Mouse (Mus musculus) cortical plate, adult 2 months (tissue): ENCODE data around the gene Lpgat1.

ENCODE experiments used
- CTCF ChIP-seq: fragments of 200-500 bp; IDR thresholded peaks from 2 replicates; pipeline ENCODE4 v1.5.1; 2011; ENCODE audit warnings: mild to moderate bottlenecking, control low read depth, low read length; ENCODE audit not compliant: insufficient read depth; ENCODE audit errors: extremely low read depth
- POLR2A ChIP-seq: fragments of 200-500 bp; IDR thresholded peaks from 2 replicates; pipeline ENCODE4 v1.6.1; 2011; ENCODE audit warnings: mild to moderate bottlenecking, low read length, control low read depth; ENCODE audit not compliant: insufficient read depth; ENCODE audit errors: extremely low read depth

GRCm38 (mm10) chr1:191687531-191687930, 30.1 kb upstream of the Lpgat1 start:
- TF ChIP-seq POLR2A, result no peak
- TF ChIP-seq CTCF, result no peak
